Mouse (Mus musculus) kidney, adult 2 months (tissue): ENCODE measurements around the gene Mtif3. TPM values are rescaled to one million over a fixed set of nuclear protein-coding genes. Genes with fewer than 3 reads are reported as not detected.

ENCODE experiments used
- DNase-seq: peaks from one replicate; pipeline ENCODE4 v3.0.0; 2021
- H3K27ac ChIP-seq: fragments of 200-500 bp; 2 replicates; pipeline ENCODE4 v1.5.1; 2012; ENCODE audit warnings: low read depth, low read length, control low read depth, inconsistent platforms; ENCODE audit not compliant: insufficient read depth
- H3K27me3 ChIP-seq: fragments of 200-500 bp; replicated peaks from 2 replicates; pipeline ENCODE4 v1.6.1; 2012; ENCODE audit warnings: mild to moderate bottlenecking, moderate library complexity, low read length, inconsistent platforms; ENCODE audit not compliant: control insufficient read depth, insufficient read depth
- H3K36me3 ChIP-seq: fragments of 200-500 bp; 2 replicates; pipeline ENCODE4 v1.6.1; 2012; ENCODE audit warnings: mild to moderate bottlenecking, moderate library complexity, low read length, inconsistent platforms; ENCODE audit not compliant: control insufficient read depth, insufficient read depth
- H3K4me1 ChIP-seq: fragments of 200-500 bp; 2 replicates; pipeline ENCODE4 v1.6.1; 2011; ENCODE audit warnings: low read length; ENCODE audit not compliant: control insufficient read depth, insufficient read depth
- H3K4me3 ChIP-seq: fragments of 200-500 bp; 2 replicates; pipeline ENCODE4 v1.5.1; 2011; ENCODE audit warnings: mild to moderate bottlenecking, low read depth, low read length, control low read depth; ENCODE audit not compliant: insufficient read depth
- CTCF ChIP-seq: fragments of 200-500 bp; conservative IDR thresholded peaks from 2 replicates; pipeline ENCODE4 v1.5.1; 2011; ENCODE audit warnings: low read depth, mild to moderate bottlenecking, control low read depth, low read length, moderate library complexity, mixed read lengths; ENCODE audit not compliant: insufficient read depth, insufficient read length
- POLR2A ChIP-seq: fragments of 200-500 bp; IDR thresholded peaks from one replicate; pipeline ENCODE4 v1.6.1; 2011; ENCODE audit warnings: low read depth, low read length, control low read depth
- WGBS: fragments of 180-500 bp; shearing (Covaris S2); methylation state at CpG from one replicate; pipeline ENCODE4 v1.1.7; 2018; 5-methylcytosine and 5-hydroxymethylcytosine counted together
- polyA plus RNA-seq: library from polyadenylated mRNA; depleted of rRNA; stranded (reverse); fragments of >200 nt; gene quantifications from 2 replicates; pipeline ENCODE4 v1.2.3, GENCODE M21; 2012

Gene Mtif3
- polyA plus RNA-seq, 1 experiment = 27.7 TPM

DNA sequence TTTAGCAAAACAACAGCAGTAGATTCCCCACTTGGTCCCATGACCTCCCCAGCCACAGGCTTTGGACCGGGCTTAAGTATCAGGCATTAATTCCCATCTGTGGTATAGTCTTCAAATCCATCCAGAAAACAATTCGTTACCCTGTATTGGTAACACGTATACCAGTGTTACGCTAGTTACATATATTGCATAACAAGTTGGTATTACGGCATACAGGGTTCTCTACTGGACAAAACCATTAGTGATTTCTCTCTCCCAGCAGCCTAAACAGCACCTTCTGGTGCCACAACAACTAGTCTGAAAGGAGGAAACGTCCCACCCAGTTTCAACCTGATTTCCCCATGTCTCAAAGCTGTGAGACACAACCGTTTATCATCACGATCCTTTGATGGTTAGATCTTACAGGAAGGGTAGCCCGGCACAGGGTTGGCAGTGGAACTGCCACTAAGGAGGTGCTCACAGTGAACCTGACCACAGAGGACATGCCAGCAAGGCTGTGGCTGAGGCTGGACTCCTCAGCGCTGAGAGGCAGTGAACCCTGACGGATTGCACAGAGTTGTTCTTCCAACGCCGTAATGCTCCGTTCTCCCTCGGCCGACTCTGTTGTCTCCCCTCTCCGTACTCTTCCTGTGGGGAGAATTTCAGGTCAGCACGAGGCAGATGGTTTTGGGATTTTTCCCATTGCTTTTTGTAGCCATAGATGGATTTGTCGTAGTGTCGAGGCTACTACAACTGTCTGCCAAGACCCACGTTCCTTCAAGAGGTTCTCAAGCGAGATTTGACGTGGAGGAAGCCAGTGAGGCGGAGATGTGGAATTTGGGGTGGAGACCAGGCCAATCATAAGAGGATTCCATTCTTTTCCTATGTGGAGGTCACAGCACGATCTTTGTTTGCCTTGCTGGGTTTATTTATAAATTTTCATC is 10.5 kb upstream of the Mtif3 start:
- 36% methylated on average over 25 of the region's 25 CpGs for WGBS
- H3K4me3 ChIP-seq = no peak overlapping the region
- DNase-seq = peak; percentile 87
- TF ChIP-seq POLR2A = no peak
- no peak for TF ChIP-seq CTCF
- no peaks in the 10 kb centered on the region for H3K27me3 ChIP-seq
- no peaks in the 10 kb centered on the region for H3K36me3 ChIP-seq
- H3K4me1 ChIP-seq = peaks cover 5% of the 10 kb centered on the region; the same call in 1 of the 2 replicates
- peak overlapping the region; percentile 87 for H3K27ac ChIP-seq

GRCm38 (mm10) chr5:146973353-146973752 is 9.8 kb upstream of the Mtif3 start:
- WGBS = 64% methylated on average over 9 of the region's 9 CpGs
- H3K4me3 ChIP-seq = no peak overlapping the region
- DNase-seq = peak; percentile 91
- H3K27ac ChIP-seq = peak overlapping the region; percentile 87; the same call in 1 of the 2 replicates
- TF ChIP-seq CTCF (0 out of 2 replicates have a peak, but pooled peaks have one; percentile 8), POLR2A (no peak)
- peaks cover 5% of the 10 kb centered on the region; the same call in 1 of the 2 replicates for H3K4me1 ChIP-seq
- H3K36me3 ChIP-seq = no peaks in the 10 kb centered on the region
- no peaks in the 10 kb centered on the region for H3K27me3 ChIP-seq

DNA sequence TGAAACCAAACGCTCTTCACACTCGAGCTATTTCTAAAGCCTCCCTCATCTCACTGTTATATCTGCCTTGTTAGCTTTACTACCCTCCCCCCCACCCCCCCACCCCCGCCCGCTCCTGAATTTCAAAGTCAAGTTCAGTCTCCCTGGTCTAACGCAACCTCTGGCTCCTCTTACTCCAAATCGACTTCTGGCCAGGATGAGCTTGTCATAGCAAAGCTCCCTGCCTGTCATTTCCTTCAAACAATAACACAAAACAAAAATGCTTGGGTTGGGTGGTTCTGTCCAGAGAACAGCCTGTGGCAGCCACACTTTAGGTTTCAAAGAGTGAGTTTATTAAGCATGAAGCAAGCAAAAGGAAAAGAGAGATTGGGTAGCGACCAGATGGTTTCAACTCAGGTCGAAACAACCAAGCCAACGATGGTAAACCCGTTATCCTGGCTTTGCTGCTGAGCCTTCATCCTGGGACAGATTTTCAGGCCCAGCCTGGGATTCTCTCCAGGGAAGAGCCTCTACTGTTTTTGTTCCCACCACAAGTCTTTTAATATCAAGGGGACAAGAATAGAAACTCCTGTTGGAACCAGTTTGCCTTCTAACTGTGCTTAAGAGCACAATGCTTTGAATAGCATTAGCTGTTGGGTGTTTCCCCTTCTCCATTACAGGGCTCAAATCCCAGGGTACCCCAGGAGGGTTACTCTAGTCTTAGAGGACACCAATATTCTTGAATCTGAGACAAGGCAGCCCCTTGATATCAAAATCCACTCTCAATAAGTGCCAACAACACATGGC is 8.4 kb upstream of the Mtif3 start:
- no peak for TF ChIP-seq CTCF
- no peak for TF ChIP-seq POLR2A
- peaks cover 5% of the 10 kb centered on the region; the same call in 1 of the 2 replicates for H3K4me1 ChIP-seq
- no peaks in the 10 kb centered on the region for H3K27me3 ChIP-seq
- no peak overlapping the region for H3K4me3 ChIP-seq
- no peak for DNase-seq
- peak overlapping the region; percentile 24; the same call in 1 of the 2 replicates for H3K27ac ChIP-seq
- no peaks in the 10 kb centered on the region for H3K36me3 ChIP-seq
- 43% methylated on average over 10 of the region's 10 CpGs for WGBS

GRCm38 (mm10) chr5:146968695-146969393 is 5.2 kb upstream of the Mtif3 start:
- TF ChIP-seq CTCF (no peak), POLR2A (no peak)

DNA sequence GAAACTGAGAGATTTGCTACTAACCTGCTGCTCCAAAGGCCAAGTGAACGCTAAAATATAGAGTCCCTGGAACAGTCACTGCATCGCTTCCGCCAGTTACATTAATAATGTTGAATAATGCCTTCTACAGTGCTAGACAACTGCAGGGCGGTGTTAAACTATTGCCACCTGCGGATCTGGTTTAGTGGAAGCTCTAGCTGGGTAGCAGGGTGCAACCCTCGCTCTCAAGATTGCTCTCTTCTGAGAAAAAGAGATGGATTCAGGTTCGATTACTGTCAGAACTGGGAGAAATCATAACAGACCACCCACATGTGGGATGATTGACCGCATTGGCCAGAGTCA is 308 bp upstream of the Mtif3 start:
- peak overlapping the region; percentile 32; the same call in 1 of the 2 replicates for H3K4me3 ChIP-seq
- 52% methylated on average over 8 of the region's 8 CpGs for WGBS
- DNase-seq = no peak
- no peaks in the 10 kb centered on the region for H3K27me3 ChIP-seq
- TF ChIP-seq CTCF = no peak
- TF ChIP-seq POLR2A = no peak
- peak overlapping the region; percentile 48; the same call in 1 of the 2 replicates for H3K27ac ChIP-seq
- no peaks in the 10 kb centered on the region for H3K36me3 ChIP-seq
- peaks cover 4% of the 10 kb centered on the region for H3K4me1 ChIP-seq

More at GRCm38 (mm10) chr5:146968695-146969393, 5.2 kb upstream of the Mtif3 start:
- no peaks in the 10 kb centered on the region for H3K36me3 ChIP-seq
- no peak for DNase-seq
- no peaks in the 10 kb centered on the region for H3K27me3 ChIP-seq
- H3K4me3 ChIP-seq = no peak overlapping the region
- H3K27ac ChIP-seq = no peak overlapping the region
- H3K4me1 ChIP-seq = no peaks in the 10 kb centered on the region; the same call in 1 of the 2 replicates
- 70% methylated on average over 13 of the region's 13 CpGs for WGBS

DNA sequence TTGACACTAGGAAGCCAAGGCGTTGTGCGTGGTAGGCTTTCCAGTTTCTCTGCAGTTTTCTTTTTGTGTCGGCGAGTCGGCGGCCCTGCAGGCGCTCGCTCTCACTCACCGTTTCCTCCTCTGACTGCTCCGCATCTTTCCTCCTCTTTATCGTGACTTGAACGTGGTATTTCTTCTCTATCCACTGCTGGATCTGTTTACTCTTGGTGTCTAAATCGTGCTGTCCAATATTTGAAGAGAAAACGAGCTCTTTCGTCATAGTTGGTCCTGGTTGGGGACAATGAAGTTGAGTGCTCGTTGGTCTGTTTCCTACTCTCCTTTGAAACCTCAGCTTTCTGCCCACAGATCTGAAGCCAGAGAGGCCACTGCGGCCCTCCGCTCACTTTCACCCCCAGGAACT is 6.9 kb downstream of the Mtif3 start:
- Histone ChIP-seq H3K27ac (no peak overlapping the region), H3K4me1 (no peaks in the 10 kb centered on the region), H3K27me3 (no peaks in the 10 kb centered on the region), H3K36me3 (peaks cover 1% of the 10 kb centered on the region; the same call in 1 of the 2 replicates), H3K4me3 (no peak overlapping the region)
- no peak for TF ChIP-seq POLR2A
- TF ChIP-seq CTCF = no peak
- no peak for DNase-seq
- 91% methylated on average over 18 of the region's 18 CpGs for WGBS
